Mouse (Mus musculus) spleen, adult 2 months (tissue): ENCODE measurements around the gene Ankfy1.

Experiments
- CTCF ChIP-seq: fragments of 200-500 bp; IDR thresholded peaks from 2 replicates; pipeline ENCODE4 v1.5.1; 2011; ENCODE audit warnings: mild to moderate bottlenecking, inconsistent platforms; ENCODE audit not compliant: insufficient read depth, insufficient read length, insufficient replicate concordance; ENCODE audit errors: extremely low read depth
- POLR2A ChIP-seq: fragments of 200-500 bp; IDR thresholded peaks from 2 replicates; pipeline ENCODE4 v1.6.1; 2011; ENCODE audit warnings: low read depth, low read length, inconsistent platforms

- TF ChIP-seq POLR2A (no peak), CTCF (no peak)
Observed at GRCm38 (mm10) chr11:72770816-72771215, 81.0 kb downstream of the Ankfy1 start.
